ENCODE assay signal across 8 mouse cellular contexts in genomic region chr4:128839811-128840738, GRCm38 (mm10). TPM values are rescaled to one million over a fixed set of nuclear protein-coding genes. Genes with fewer than 3 reads are reported as not detected.
DNase-seq lines count a peak whose midpoint lies in the region; ATAC-seq lines count a peak whose summit lies in the region.

No protein-coding gene starts in this region.

- no peak overlapping the region for H3K4me3 ChIP-seq in embryonic facial prominence, embryonic 11.5 days (ENCODE audit: low read depth, low read length)
- H3K4me3 ChIP-seq in heart, embryonic 14.5 days (ENCODE audit: control insufficient read depth in 1 of 2, insufficient read depth in 1 of 2, low read depth in 1 of 2, low read length in 2 of 2), result no peak overlapping the region
- H3K4me3 ChIP-seq in kidney, embryonic 16.5 days (ENCODE audit: low read length), result no peak overlapping the region

- no peaks in the 10 kb centered on the region for H3K27me3 ChIP-seq in embryonic facial prominence, embryonic 11.5 days (ENCODE audit: control insufficient read depth, insufficient read depth, low read length)
- no peaks in the 10 kb centered on the region for H3K27me3 ChIP-seq in heart, embryonic 14.5 days (ENCODE audit: control insufficient read depth, insufficient read depth, low read length)
- H3K27me3 ChIP-seq in kidney, embryonic 16.5 days (ENCODE audit: insufficient read depth, low read length), result no peaks in the 10 kb centered on the region
- no peaks in the 10 kb centered on the region for H3K27me3 ChIP-seq in splenic B cell, adult 2 months (ENCODE audit: control insufficient read depth, insufficient read depth, low read length, poor library complexity, severe bottlenecking)

- peak overlapping the region; percentile 29; the same call in 1 of the 2 replicates for H3K27ac ChIP-seq in embryonic facial prominence, embryonic 11.5 days (replicated peaks; ENCODE audit: low read depth, low read length)
- H3K27ac ChIP-seq in heart, embryonic 14.5 days (replicated peaks in 1 of 2; ENCODE audit: control insufficient read depth in 1 of 2, insufficient read depth in 1 of 2, low read depth in 2 of 2, low read length in 2 of 2), result peak overlapping the region; percentile 87 to 90
- peak overlapping the region; percentile 87 for H3K27ac ChIP-seq in kidney, embryonic 16.5 days (ENCODE audit: low read length)

- no peaks in the 10 kb centered on the region; the same call in 1 of the 2 replicates for H3K4me1 ChIP-seq in embryonic facial prominence, embryonic 11.5 days (ENCODE audit: control insufficient read depth, insufficient read depth, low read length)
- H3K4me1 ChIP-seq in heart, embryonic 14.5 days (ENCODE audit: control insufficient read depth in 2 of 2, insufficient read depth in 2 of 2, low read length in 2 of 2), result peaks cover 27% of the 10 kb centered on the region in 2 experiments
- peaks cover 45% of the 10 kb centered on the region for H3K4me1 ChIP-seq in kidney, embryonic 16.5 days (ENCODE audit: insufficient read depth, low read length)

- DNase-seq in layer of hippocampus, adult 11-12 months (ENCODE audit: low spot score), result peak; percentile 11
- no peak for DNase-seq in layer of hippocampus, postnatal 25 days (ENCODE audit: extremely low spot score in 1 of 2, low spot score in 1 of 2)
- peak; percentile 42 for DNase-seq in embryonic facial prominence, embryonic 11.5 days (ENCODE audit: low spot score)
- DNase-seq in lung, postnatal 36 days, result peak; percentile 47
- peak; percentile 11 for DNase-seq in splenic B cell, adult 2 months (ENCODE audit: low read depth, low spot score)
- no peak for DNase-seq in c-Kit-positive CD71-positive TER-119-positive erythroid progenitor cells, embryonic 14.5 days (ENCODE audit: low spot score)

- no peaks in the 10 kb centered on the region for H3K36me3 ChIP-seq in embryonic facial prominence, embryonic 11.5 days (replicated peaks; ENCODE audit: control insufficient read depth, insufficient read depth, low read depth, low read length)
- H3K36me3 ChIP-seq in heart, embryonic 14.5 days (ENCODE audit: control insufficient read depth, insufficient read depth, low read length), result no peaks in the 10 kb centered on the region
- H3K36me3 ChIP-seq in kidney, embryonic 16.5 days (ENCODE audit: insufficient read depth, low read length), result no peaks in the 10 kb centered on the region
- no peaks in the 10 kb centered on the region for H3K36me3 ChIP-seq in splenic B cell, adult 2 months (ENCODE audit: control insufficient read depth, insufficient read depth, low read length, poor library complexity, severe bottlenecking)

- 0 out of 2 replicates have a peak, but pooled peaks have one; percentile 53 for ATAC-seq in embryonic facial prominence, embryonic 11.5 days (replicated peaks; ENCODE audit: insufficient number of reproducible peaks, low FRiP score, low TSS enrichment, low read depth)
- peak; percentile 76 for ATAC-seq in heart, embryonic 14.5 days (ENCODE audit: insufficient number of reproducible peaks, insufficient read depth, low FRiP score, low read depth)
- ATAC-seq in kidney, embryonic 16.5 days (ENCODE audit: low FRiP score, low TSS enrichment), result peak; percentile 93

- H3K9me3 ChIP-seq in embryonic facial prominence, embryonic 11.5 days (replicated peaks; ENCODE audit: control insufficient read depth, low read length), result no peaks in the 10 kb centered on the region
- H3K9me3 ChIP-seq in heart, embryonic 14.5 days (ENCODE audit: control insufficient read depth, low read length), result no peaks in the 10 kb centered on the region
- H3K9me3 ChIP-seq in kidney, embryonic 16.5 days (ENCODE audit: low read length), result no peaks in the 10 kb centered on the region

- 15% methylated on average over 16 of the region's 16 CpGs for WGBS in embryonic facial prominence, embryonic 11.5 days
- 29% methylated on average over 16 of the region's 16 CpGs for WGBS in heart, embryonic 14.5 days
- 22% methylated on average over 16 of the region's 16 CpGs for WGBS in kidney, embryonic 16.5 days

- H3K9ac ChIP-seq in embryonic facial prominence, embryonic 11.5 days (replicated peaks; ENCODE audit: low read length), result no peak overlapping the region
- no peak overlapping the region for H3K9ac ChIP-seq in heart, embryonic 14.5 days (ENCODE audit: low read length)
- H3K9ac ChIP-seq in kidney, embryonic 16.5 days (replicated peaks; ENCODE audit: low read length), result no peak overlapping the region

- no peak overlapping the region for H3K4me2 ChIP-seq in embryonic facial prominence, embryonic 11.5 days (ENCODE audit: low read depth, low read length)
- no peak overlapping the region for H3K4me2 ChIP-seq in heart, embryonic 14.5 days (ENCODE audit: low read length)
- no peak overlapping the region for H3K4me2 ChIP-seq in kidney, embryonic 16.5 days (replicated peaks; ENCODE audit: low read depth, low read length)

RNA-seq across cellular contexts. Expression of gene Zfp362, which starts 34.2 kb away (rescaled TPM):
- 10 to 100 TPM; 24.7 to 33.8 TPM for total RNA-seq in layer of hippocampus, postnatal 25 days (2021)
- polyA plus RNA-seq in embryonic facial prominence, embryonic 11.5 days (2014; fragmentation: Nextera tagmentation; extraction: Ambion mirVana), result 31.1 and 34.3 TPM in 2 replicates
- polyA plus RNA-seq in heart, embryonic 14.5 days (2014; fragmentation: Nextera tagmentation; extraction: Ambion mirVana), result 14.8 and 17.6 TPM in 2 replicates
- polyA plus RNA-seq in kidney, embryonic 16.5 days (2015; fragmentation: Nextera tagmentation; extraction: Ambion mirVana), result 46.1 and 47.5 TPM in 2 replicates

RNA-seq across cellular contexts. Expression of gene Trim62, which starts 43.3 kb away (rescaled TPM):
- 10 to 100 TPM; 15.1 to 16.2 TPM for total RNA-seq in layer of hippocampus, postnatal 25 days (2021)
- polyA plus RNA-seq in embryonic facial prominence, embryonic 11.5 days (2014; fragmentation: Nextera tagmentation; extraction: Ambion mirVana), result 13.9 and 14.6 TPM in 2 replicates
- polyA plus RNA-seq in heart, embryonic 14.5 days (2014; fragmentation: Nextera tagmentation; extraction: Ambion mirVana), result 3.5 and 3.6 TPM in 2 replicates
- 6.4 and 7.2 TPM in 2 replicates for polyA plus RNA-seq in kidney, embryonic 16.5 days (2015; fragmentation: Nextera tagmentation; extraction: Ambion mirVana)

Comparison
In these comparisons a context has a peak if more than half of its experiments do, and no peak if none do; other contexts are left out.
1. DNase-seq: peak in layer of hippocampus, adult 11-12 months (single experiment), embryonic facial prominence, embryonic 11.5 days (single experiment), lung, postnatal 36 days (single experiment) and splenic B cell, adult 2 months (single experiment); none in layer of hippocampus, postnatal 25 days (0 of 2) and c-Kit-positive CD71-positive TER-119-positive erythroid progenitor cells, embryonic 14.5 days (single experiment).
2. H3K27ac ChIP-seq: peak in every context shown above with its lines; median percentile 88 in heart, embryonic 14.5 days; 87 in kidney, embryonic 16.5 days; 29 in embryonic facial prominence, embryonic 11.5 days.
3. Peak in every context shown above with its lines, with median percentiles within 50 percentile points of each other: ATAC-seq.